Mouse (Mus musculus) CH12.LX (cell line): ENCODE measurements around the gene Map3k11. TPM values are rescaled to one million over a fixed set of nuclear protein-coding genes. Genes with fewer than 3 reads are reported as not detected.

Source experiments
- DNase-seq: peaks from one replicate; pipeline ENCODE4 v3.0.0-alpha.2; 2013; ENCODE audit errors: extremely low read depth
- H3K27ac ChIP-seq: 2 replicates; pipeline ENCODE4 v1.5.1; 2012; ENCODE audit warnings: low read depth, mild to moderate bottlenecking, control low read depth, moderate library complexity; ENCODE audit not compliant: insufficient read depth
- H3K27me3 ChIP-seq: replicated peaks from 2 replicates; pipeline ENCODE3; 2012; ENCODE audit warnings: inconsistent platforms
- H3K36me3 ChIP-seq, 2 experiments: replicated peaks in 1 of 2; 2 replicates each; pipeline versions ENCODE3 to v1.6.1; 2012; ENCODE audit warnings: inconsistent platforms in 1 of 2, low read length in 1 of 2, mild to moderate bottlenecking in 1 of 2, mixed read lengths in 1 of 2, moderate library complexity in 1 of 2; ENCODE audit not compliant: control insufficient read depth in 1 of 2, insufficient read depth in 1 of 2
- H3K4me1 ChIP-seq, 2 experiments: 2 replicates each; pipeline ENCODE4 v1.6.1; 2012; ENCODE audit warnings: inconsistent platforms in 1 of 2, moderate library complexity in 1 of 2; ENCODE audit not compliant: insufficient read depth in 2 of 2, control insufficient read depth in 1 of 2
- H3K4me2 ChIP-seq: 2 replicates; pipeline ENCODE4 v1.6.1; 2012; ENCODE audit warnings: low read depth, mild to moderate bottlenecking, control low read depth; ENCODE audit not compliant: poor library complexity, insufficient read depth, severe bottlenecking
- H3K4me3 ChIP-seq, 3 experiments: fragments of 150-350 bp in 1 of 3; sonication (generic) in 1 of 3; replicated peaks in 1 of 3; 2 replicates each; pipeline versions ENCODE3 to v1.5.1; 2011 to 2012; ENCODE audit warnings: low read depth in 2 of 3, low read length in 2 of 3, mild to moderate bottlenecking in 2 of 3, moderate library complexity in 2 of 3, control low read depth in 1 of 3, improper control_type of control experiment in 1 of 3, inconsistent platforms in 1 of 3, mixed read lengths in 1 of 3; ENCODE audit not compliant: poor library complexity in 1 of 3
- H3K79me2 ChIP-seq: replicated peaks from 2 replicates; pipeline ENCODE4 v1.6.1; 2012; ENCODE audit warnings: mild to moderate bottlenecking, moderate library complexity; ENCODE audit not compliant: control insufficient read depth, poor library complexity, insufficient read depth, severe bottlenecking; ENCODE audit errors: extremely low read depth
- H3K9ac ChIP-seq: 2 replicates; pipeline ENCODE4 v1.6.1; 2012; ENCODE audit warnings: low read depth, mild to moderate bottlenecking, control low read depth, moderate library complexity; ENCODE audit not compliant: insufficient read depth
- H3K9me3 ChIP-seq: replicated peaks from 2 replicates; pipeline ENCODE3; 2012; ENCODE audit warnings: low read length, inconsistent platforms, mixed read lengths
- CHD1 ChIP-seq: IDR thresholded peaks from 2 replicates; pipeline ENCODE4 v1.6.1; 2012; ENCODE audit warnings: low read depth, low read length, improper control_type of control experiment, inconsistent platforms
- CTCF ChIP-seq, 2 experiments: IDR thresholded peaks in 1 of 2; conservative IDR thresholded peaks in 1 of 2; 2 replicates each; pipeline ENCODE4 v1.5.1; 2011 to 2012; ENCODE audit warnings: low read depth in 2 of 2, low read length in 2 of 2, improper control_type of control experiment in 1 of 2, inconsistent platforms in 1 of 2, mild to moderate bottlenecking in 1 of 2, moderate library complexity in 1 of 2
- ELF1 ChIP-seq: IDR thresholded peaks from 2 replicates; pipeline ENCODE4 v1.6.1; 2014; ENCODE audit warnings: low read depth, mild to moderate bottlenecking, inconsistent platforms, low read length, improper control_type of control experiment
- EP300 ChIP-seq: IDR thresholded peaks from 2 replicates; pipeline ENCODE4 v1.6.1; 2011; ENCODE audit warnings: low read length, improper control_type of control experiment
- ETS1 ChIP-seq: conservative IDR thresholded peaks from 2 replicates; pipeline ENCODE4 v1.6.1; 2012; ENCODE audit warnings: low read depth, mild to moderate bottlenecking, inconsistent platforms, low read length, improper control_type of control experiment, moderate library complexity
- GABPA ChIP-seq: IDR thresholded peaks from 2 replicates; pipeline ENCODE4 v1.6.1; 2012; ENCODE audit warnings: low read depth, low read length, improper control_type of control experiment, inconsistent platforms; ENCODE audit not compliant: insufficient replicate concordance
- HCFC1 ChIP-seq: IDR thresholded peaks from 2 replicates; pipeline ENCODE4 v1.6.1; 2012; ENCODE audit warnings: low read depth, mild to moderate bottlenecking, inconsistent platforms, low read length, improper control_type of control experiment
- IRF4 ChIP-seq: IDR thresholded peaks from 2 replicates; pipeline ENCODE4 v1.6.1; 2014; ENCODE audit warnings: low read depth, mild to moderate bottlenecking, inconsistent platforms, low read length, improper control_type of control experiment
- KAT2A ChIP-seq: IDR thresholded peaks from 2 replicates; pipeline ENCODE4 v1.6.1; 2012; ENCODE audit warnings: low read length, improper control_type of control experiment, inconsistent platforms; ENCODE audit not compliant: insufficient replicate concordance
- MAZ ChIP-seq: IDR thresholded peaks from 2 replicates; pipeline ENCODE4 v1.6.1; 2012; ENCODE audit warnings: low read depth, mild to moderate bottlenecking, inconsistent platforms, low read length, improper control_type of control experiment, moderate library complexity
- MEF2A ChIP-seq: IDR thresholded peaks from 2 replicates; pipeline ENCODE4 v1.6.1; 2014; ENCODE audit warnings: low read depth, mild to moderate bottlenecking, inconsistent platforms, low read length, improper control_type of control experiment, borderline replicate concordance
- MYC ChIP-seq: IDR thresholded peaks from 2 replicates; pipeline ENCODE4 v1.6.1; 2011; ENCODE audit warnings: low read depth, mild to moderate bottlenecking, improper control_type of control experiment, low read length
- NRF1 ChIP-seq: IDR thresholded peaks from 2 replicates; pipeline ENCODE4 v1.6.1; 2014; ENCODE audit warnings: low read depth, mild to moderate bottlenecking, inconsistent platforms, low read length, improper control_type of control experiment, moderate library complexity
- RAD21 ChIP-seq: IDR thresholded peaks from 2 replicates; pipeline ENCODE4 v1.6.1; 2011; ENCODE audit warnings: low read depth, mild to moderate bottlenecking, low read length, improper control_type of control experiment, moderate library complexity
- SIN3A ChIP-seq: IDR thresholded peaks from 2 replicates; pipeline ENCODE4 v1.6.1; 2012; ENCODE audit warnings: low read length, improper control_type of control experiment, inconsistent platforms
- SMC3 ChIP-seq: IDR thresholded peaks from 2 replicates; pipeline ENCODE4 v1.6.1; 2011; ENCODE audit warnings: low read depth, low read length, improper control_type of control experiment
- ZNF384 ChIP-seq: IDR thresholded peaks from 2 replicates; pipeline ENCODE4 v1.6.1; 2012; ENCODE audit warnings: low read depth, low read length, improper control_type of control experiment, inconsistent platforms
- dilution Hi-C: fragments of 300-500 bp; cut with MboI; formaldehyde crosslinking; loops from 2 replicates; pipeline ENCODE4 v1.14.3; 2020; ENCODE audit warnings: low sequenced_read_pairs; ENCODE audit not compliant: extremely low pct_unique_long_range_greater_than_20kb, extremely low pct_ligation_motif_present
- in situ Hi-C: fragments of 300-500 bp; cut with MboI; formaldehyde crosslinking; loops from 3 replicates; pipeline ENCODE4 v1.14.3; 2019; ENCODE audit warnings: low sequenced_read_pairs, low pct_ligation_motif_present, low pct_unique_long_range_greater_than_20kb, mixed read lengths
- polyA plus RNA-seq: library from polyadenylated mRNA; unstranded; fragments of >175 nt; gene quantifications from 2 replicates; pipeline ENCODE4 v1.2.1, GENCODE M21; 2012; ENCODE audit warnings: low read depth; ENCODE audit not compliant: insufficient read length
- total RNA-seq, 2 experiments: library from RNA; depleted of rRNA; stranded (reverse); fragments of 300-350 nt in 1 of 2; fragments of >200 nt in 1 of 2; gene quantifications; 2 replicates each; pipeline ENCODE4 v1.2.3; 2012 to 2014

The Map3k11 gene
- total and polyA plus RNA-seq, 3 experiments = 6.0 to 16.0 (median 13.5) TPM

GRCm38 (mm10) chr19:5710581-5710980 lies 22.0 kb downstream of the Map3k11 start:
- DNase-seq = no peak
- in situ Hi-C loops (no loop called here), dilution Hi-C loops (no loop called here)
- Histone ChIP-seq H3K27ac (no peak overlapping the region), H3K27me3 (no peaks in the 10 kb centered on the region), H3K4me1 (peaks cover 21 to 42% of the 10 kb centered on the region in 2 experiments), H3K9ac (no peak overlapping the region), H3K9me3 (no peaks in the 10 kb centered on the region), H3K79me2 (no peaks in the 10 kb centered on the region), H3K4me2 (no peak overlapping the region), H3K4me3 (no peak overlapping the region), H3K36me3 (peaks cover 43 to 91% of the 10 kb centered on the region in 2 experiments)
- TF ChIP-seq HCFC1 = no peak

GRCm38 (mm10) chr19:5711218-5711617 lies 22.7 kb downstream of the Map3k11 start:
- TF ChIP-seq SMC3 = peak; percentile 78
- TF ChIP-seq ZNF384 = no peak
- TF ChIP-seq RAD21 = peak; percentile 76
- peak; percentile 54 to 84 for TF ChIP-seq CTCF (conservative IDR thresholded peaks at IDR 0.05 in 1 of 2, IDR thresholded peaks at IDR 0.05 in 1 of 2; ENCODE audit: low read depth in 2 of 2, low read length in 2 of 2)

DNA sequence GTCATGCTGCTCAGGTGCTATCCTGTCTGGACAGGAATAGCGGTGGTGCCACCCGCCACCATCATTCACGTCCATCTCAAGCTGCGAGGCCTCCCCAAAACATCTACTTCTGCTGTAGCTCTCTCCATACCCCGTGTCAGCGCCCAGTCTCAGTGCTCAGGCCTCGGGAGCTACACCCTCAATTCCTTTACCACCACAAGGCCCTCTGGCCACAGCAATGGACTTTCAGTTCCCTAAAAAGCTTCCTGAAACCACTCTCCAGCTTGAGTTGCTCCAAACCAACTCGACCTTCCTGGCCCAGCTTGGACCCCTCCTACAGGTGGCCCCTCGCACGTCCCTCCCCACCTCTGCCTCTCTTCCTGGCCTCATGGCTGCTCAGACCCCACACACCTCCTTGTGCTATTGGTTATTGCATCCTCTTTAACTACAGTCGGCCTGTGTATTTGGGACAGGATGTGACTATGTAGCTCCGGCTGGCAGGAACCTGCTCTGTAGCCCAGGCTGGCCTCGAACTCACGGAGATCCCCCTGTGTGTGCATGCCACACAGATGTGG lies 23.4 kb downstream of the Map3k11 start:
- in situ Hi-C loops (no loop called here), dilution Hi-C loops (no loop called here)
- Histone ChIP-seq H3K27ac (peak overlapping the region; percentile 57), H3K4me3 (no peak overlapping the region)
- TF ChIP-seq MEF2A = peak; percentile 28; the same call in 1 of the 2 replicates
- 0 out of 2 replicates have a peak, but pooled peaks have one; percentile 20 for TF ChIP-seq MYC
- 0 out of 2 replicates have a peak, but pooled peaks have one; percentile 31 for TF ChIP-seq MAZ
- TF ChIP-seq ELF1 = no peak
- peak; percentile 50; the same call in 1 of the 2 replicates for TF ChIP-seq SIN3A
- TF ChIP-seq GABPA = no peak
- no peak for TF ChIP-seq CHD1
- TF ChIP-seq EP300 = peak; percentile 84
- peak; percentile 94 for TF ChIP-seq IRF4
- no peak for TF ChIP-seq NRF1
- TF ChIP-seq KAT2A = 0 out of 2 replicates have a peak, but pooled peaks have one; percentile 21
- TF ChIP-seq SMC3 = no peak
- TF ChIP-seq ETS1 = no peak
- TF ChIP-seq ZNF384 = no peak
- TF ChIP-seq, all 38 proteins: peak for 7
- Histone ChIP-seq H3K36me3 (peaks cover 47 to 91% of the 10 kb centered on the region in 2 experiments), H3K4me1 (peaks cover 21 to 46% of the 10 kb centered on the region in 2 experiments), H3K79me2 (no peaks in the 10 kb centered on the region), H3K9ac (no peak overlapping the region), H3K4me2 (no peak overlapping the region), H3K27me3 (no peaks in the 10 kb centered on the region), H3K9me3 (no peaks in the 10 kb centered on the region)
- DNase-seq = no peak

More at GRCm38 (mm10) chr19:5711218-5711617, 22.7 kb downstream of the Map3k11 start:
- in situ Hi-C loops = no loop called here
- dilution Hi-C loops = no loop called here
- peaks cover 21 to 46% of the 10 kb centered on the region in 2 experiments for H3K4me1 ChIP-seq
- no peak overlapping the region for H3K27ac ChIP-seq
- H3K9me3 ChIP-seq = no peaks in the 10 kb centered on the region
- H3K4me2 ChIP-seq = no peak overlapping the region
- H3K36me3 ChIP-seq = peaks cover 46 to 91% of the 10 kb centered on the region in 2 experiments
- no peak for DNase-seq
- H3K79me2 ChIP-seq = no peaks in the 10 kb centered on the region
- H3K9ac ChIP-seq = no peak overlapping the region
- no peak overlapping the region for H3K4me3 ChIP-seq
- H3K27me3 ChIP-seq = no peaks in the 10 kb centered on the region
